Mouse (Mus musculus) v-Abl transformed pro-B cells (cell line): ENCODE measurements around the gene Tmed4.
"Not testable (repeated sequence)": the region's sequence is repeated elsewhere in the genome, so short reads cannot be mapped to it uniquely, and the experiment has no call there.

Experiments
- in situ Hi-C, 2 experiments: fragments of 400-800 bp; cut with MboI; formaldehyde crosslinking; loops; one replicate each; pipeline ENCODE4 v1.15.1; 2025; ENCODE audit not compliant: unreplicated experiment in 2 of 2

Gene Tmed4

GRCm38 (mm10) chr11:6275094-6275484 is 419 bp upstream of the Tmed4 start:
- in situ Hi-C loops = no loop called here

GRCm38 (mm10) chr11:6273607-6274006 is 1.1 kb downstream of the Tmed4 start:
- in situ Hi-C loops = no loop called here

- in situ Hi-C loops = loop anchor here (5.0 kb wide), 2 partner anchors 65 to 70 kb away; partner anchors contain the start of genes A730071L15Rik (in 1 of the 2) and Nudcd3 (in 1 of the 2)
Measured at GRCm38 (mm10) chr11:6267320-6268254, 7.1 kb downstream of the Tmed4 start, which contains the start of gene Ddx56. TSS of gene Ddx56 (minus strand) at chr11:6267772.

- in situ Hi-C loops = loop anchor here (5.0 kb wide), 2 partner anchors 64 to 69 kb away; partner anchors contain the start of genes A730071L15Rik (in 1 of the 2) and Nudcd3 (in 1 of the 2)
Measured at GRCm38 (mm10) chr11:6266621-6267020, 8.0 kb downstream of the Tmed4 start.

- in situ Hi-C loops = loop anchor here (5.0 kb wide), 1 partner anchor 269 kb away; no protein-coding TSS in a partner anchor
Measured at GRCm38 (mm10) chr11:6261434-6262082, 13.1 kb downstream of the Tmed4 start.

GRCm38 (mm10) chr11:6259413-6259812 is 15.3 kb downstream of the Tmed4 start:
- in situ Hi-C loops = no loop called here

GRCm38 (mm10) chr11:6256490-6257072 is 18.1 kb downstream of the Tmed4 start:
- in situ Hi-C loops = no loop called here

GRCm38 (mm10) chr11:6254602-6255001 is 20.1 kb downstream of the Tmed4 start:
- in situ Hi-C loops = not testable (repeated sequence)

- in situ Hi-C loops = no loop called here
Measured at GRCm38 (mm10) chr11:6252824-6253223, 21.8 kb downstream of the Tmed4 start.

GRCm38 (mm10) chr11:6252248-6252647 is 22.4 kb downstream of the Tmed4 start:
- in situ Hi-C loops = no loop called here

GRCm38 (mm10) chr11:6244707-6245106 is 30.0 kb downstream of the Tmed4 start:
- in situ Hi-C loops = no loop called here

GRCm38 (mm10) chr11:6233025-6233424 is 41.6 kb downstream of the Tmed4 start:
- in situ Hi-C loops = no loop called here

GRCm38 (mm10) chr11:6230012-6230411 is 44.7 kb downstream of the Tmed4 start, which contains the start of gene Npc1l1:
TSS of gene Npc1l1 (minus strand) at chr11:6230143.
- in situ Hi-C loops = no loop called here

GRCm38 (mm10) chr11:6224541-6225229 is 50.0 kb downstream of the Tmed4 start:
- in situ Hi-C loops = loop anchor here in 1 of 2 experiments (25.0 kb wide), 1 partner anchor 637 kb away; no protein-coding TSS in a partner anchor

GRCm38 (mm10) chr11:6222187-6222586 is 52.5 kb downstream of the Tmed4 start:
- in situ Hi-C loops = loop anchor here in 1 of 2 experiments (25.0 kb wide), 1 partner anchor 635 kb away; no protein-coding TSS in a partner anchor
